Mouse (Mus musculus): ENCODE measurements around the gene Klri2. TPM values are rescaled to one million over a fixed set of nuclear protein-coding genes. Genes with fewer than 3 reads are reported as not detected.
"Not testable (repeated sequence)": the region's sequence is repeated elsewhere in the genome, so short reads cannot be mapped to it uniquely, and the experiment has no call there.

Gene Klri2
- polyA plus RNA-seq, 2 experiments: not detected

DNA sequence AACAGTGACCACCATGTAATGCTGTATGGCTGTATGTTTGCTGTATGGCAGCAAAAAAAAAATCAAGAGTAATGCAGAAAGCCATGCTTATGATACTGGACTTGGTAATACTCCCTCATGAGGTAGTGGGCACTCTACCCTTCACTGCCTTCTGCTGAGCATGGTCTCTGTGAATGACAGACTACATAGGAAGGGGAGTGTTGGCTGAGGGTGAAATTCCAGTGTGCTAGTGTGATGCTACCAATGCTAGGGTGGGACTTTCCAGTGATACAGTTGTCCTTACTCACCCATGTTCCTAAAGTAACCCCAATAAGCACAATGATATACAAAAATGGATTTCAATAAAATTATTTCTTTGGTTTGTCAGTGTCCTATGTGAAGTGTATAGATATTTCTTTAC is 3.9 kb downstream of the Klri2 start:
- H3K9me3 ChIP-seq (ENCODE audit: control insufficient read depth, low read length): no peaks in the 10 kb centered on the region
- H3K27ac ChIP-seq (replicated peaks; ENCODE audit: low read depth, low read length): no peak overlapping the region
- DNase-seq (ENCODE audit: low spot score) (no peak), ATAC-seq (ENCODE audit: low FRiP score, low read depth) (no peak)
- H3K4me3 ChIP-seq (replicated peaks; ENCODE audit: low read length): no peak overlapping the region
- no peaks in the 10 kb centered on the region for H3K27me3 ChIP-seq (ENCODE audit: control insufficient read depth, insufficient read depth, low read length)
- no peak for TF ChIP-seq POLR2A (IDR thresholded peaks at IDR 0.05; ENCODE audit: borderline replicate concordance, extremely low read depth, insufficient read depth, insufficient read length)
- H3K4me2 ChIP-seq (replicated peaks; ENCODE audit: low read depth, low read length, severe bottlenecking): no peak overlapping the region
- no peaks in the 10 kb centered on the region for H3K4me1 ChIP-seq (ENCODE audit: control insufficient read depth, insufficient read depth, low read length)
- no peaks in the 10 kb centered on the region for H3K36me3 ChIP-seq (ENCODE audit: control insufficient read depth, insufficient read depth, low read length)
- no peak overlapping the region for H3K9ac ChIP-seq (ENCODE audit: low read depth, low read length, severe bottlenecking)

DNA sequence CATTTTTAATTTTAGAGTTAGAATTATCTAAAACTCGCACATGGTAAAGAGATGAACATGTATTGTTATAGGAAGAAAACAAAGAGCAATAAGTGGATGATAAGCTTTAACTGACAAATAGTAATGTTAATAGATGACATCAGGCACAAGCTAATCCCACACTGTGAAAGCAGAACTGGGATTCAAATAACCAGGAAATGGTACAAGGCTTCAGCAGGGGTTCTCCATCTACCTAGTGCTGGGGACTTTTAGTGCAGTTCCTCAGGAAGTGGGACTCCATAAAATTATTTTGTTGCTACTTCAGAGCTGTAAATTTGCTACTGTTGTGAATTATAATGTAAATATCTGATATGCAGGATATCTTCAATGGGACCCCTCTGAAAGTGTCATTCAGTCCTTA is 13.0 kb downstream of the Klri2 start:
- TF ChIP-seq POLR2A (IDR thresholded peaks at IDR 0.05; ENCODE audit: borderline replicate concordance, extremely low read depth, insufficient read depth, insufficient read length): no peak
- Histone ChIP-seq H3K4me3 (replicated peaks; ENCODE audit: low read length) (no peak overlapping the region), H3K27ac (replicated peaks; ENCODE audit: low read depth, low read length) (no peak overlapping the region), H3K27me3 (ENCODE audit: control insufficient read depth, insufficient read depth, low read length) (no peaks in the 10 kb centered on the region), H3K9ac (ENCODE audit: low read depth, low read length, severe bottlenecking) (no peak overlapping the region), H3K9me3 (ENCODE audit: control insufficient read depth, low read length) (no peaks in the 10 kb centered on the region), H3K4me2 (replicated peaks; ENCODE audit: low read depth, low read length, severe bottlenecking) (no peak overlapping the region), H3K36me3 (ENCODE audit: control insufficient read depth, insufficient read depth, low read length) (no peaks in the 10 kb centered on the region), H3K4me1 (ENCODE audit: control insufficient read depth, insufficient read depth, low read length) (no peaks in the 10 kb centered on the region)
- no peak for ATAC-seq (ENCODE audit: low FRiP score, low read depth)
- no peak for DNase-seq (ENCODE audit: low spot score)
- WGBS: 93% methylated on average over 1 of the region's 1 CpGs

DNA sequence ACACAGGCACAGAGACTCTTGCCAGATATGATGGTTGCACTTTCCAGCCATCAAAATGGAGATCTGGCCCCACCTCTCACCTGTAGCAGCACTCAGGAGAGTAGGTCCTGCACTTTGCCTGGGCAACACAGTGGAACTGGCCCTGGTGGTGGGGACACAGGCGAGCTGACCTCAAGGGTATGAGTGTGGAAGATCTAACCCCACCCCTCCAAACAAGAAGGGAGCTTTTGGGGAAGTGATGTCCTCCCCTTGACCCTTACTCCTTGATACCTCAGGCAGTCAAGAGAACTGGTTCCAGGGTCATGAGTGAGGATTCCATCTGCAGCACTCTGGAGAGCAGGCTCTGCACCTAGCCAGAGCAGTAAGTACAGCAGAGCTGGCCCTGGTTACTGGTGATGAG is 18.9 kb downstream of the Klri2 start:
- Histone ChIP-seq H3K27me3 (ENCODE audit: control insufficient read depth, insufficient read depth, low read length) (no peaks in the 10 kb centered on the region), H3K4me2 (replicated peaks; ENCODE audit: low read depth, low read length, severe bottlenecking) (no peak overlapping the region), H3K4me1 (ENCODE audit: control insufficient read depth, insufficient read depth, low read length) (no peaks in the 10 kb centered on the region), H3K4me3 (replicated peaks; ENCODE audit: low read length) (no peak overlapping the region), H3K27ac (replicated peaks; ENCODE audit: low read depth, low read length) (no peak overlapping the region), H3K9ac (ENCODE audit: low read depth, low read length, severe bottlenecking) (no peak overlapping the region), H3K9me3 (ENCODE audit: control insufficient read depth, low read length) (no peaks in the 10 kb centered on the region), H3K36me3 (ENCODE audit: control insufficient read depth, insufficient read depth, low read length) (no peaks in the 10 kb centered on the region)
- no peak for TF ChIP-seq POLR2A (IDR thresholded peaks at IDR 0.05; ENCODE audit: borderline replicate concordance, extremely low read depth, insufficient read depth, insufficient read length)
- WGBS: 83% methylated on average over 1 of the region's 1 CpGs
- ATAC-seq (ENCODE audit: low FRiP score, low read depth): no peak
- no peak for DNase-seq (ENCODE audit: low spot score)

DNA sequence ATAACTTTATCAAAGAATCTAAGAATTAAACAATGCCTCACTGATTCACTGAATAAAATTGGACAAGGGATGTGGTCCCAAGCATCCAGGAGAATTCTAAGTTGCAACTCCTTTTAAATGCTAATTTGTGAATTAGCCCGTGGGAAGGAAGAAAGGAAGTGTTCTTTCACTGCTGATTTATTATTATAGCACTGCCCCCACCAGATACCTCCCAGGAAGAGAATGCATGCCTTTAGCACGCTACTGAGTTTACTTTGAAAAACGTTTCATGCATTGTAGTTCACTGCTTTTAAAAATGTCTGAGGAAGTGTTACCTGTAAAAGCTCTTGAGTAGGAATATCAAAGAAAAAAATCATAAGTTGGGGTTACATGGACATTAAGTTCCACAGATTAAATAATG is 19.8 kb downstream of the Klri2 start:
- WGBS: 12% methylated on average over 3 of the region's 3 CpGs
- H3K36me3 ChIP-seq (ENCODE audit: control insufficient read depth, insufficient read depth, low read length): no peaks in the 10 kb centered on the region
- H3K9ac ChIP-seq (ENCODE audit: low read depth, low read length, severe bottlenecking): no peak overlapping the region

DNA sequence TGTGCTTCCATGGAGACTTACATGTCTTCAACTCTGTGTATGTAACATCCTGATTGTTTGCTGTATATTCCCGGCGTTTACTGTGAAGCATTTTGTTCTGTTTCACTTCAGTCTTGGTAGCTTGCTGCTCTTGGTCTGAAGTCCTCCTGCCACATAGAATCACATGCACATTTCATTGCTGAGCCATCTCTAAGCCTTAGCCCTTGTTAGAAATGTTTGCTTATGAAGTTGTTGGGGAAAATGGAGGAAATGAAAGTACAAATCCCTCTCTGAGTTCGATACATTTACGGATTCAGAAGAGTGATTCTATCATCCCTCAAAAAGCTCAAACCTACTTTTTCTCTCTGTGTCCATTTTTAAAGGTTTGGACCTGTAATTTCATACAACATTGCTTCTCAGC is 23.3 kb downstream of the Klri2 start, which contains the start of gene Klri1:
Gene Klri1 (minus strand): TSS at position 101 of the 400 bp plus-strand sequence.
- ATAC-seq (ENCODE audit: low FRiP score, low read depth) (no peak), DNase-seq (ENCODE audit: low spot score) (no peak)
- Histone ChIP-seq H3K4me2 (replicated peaks; ENCODE audit: low read depth, low read length, severe bottlenecking) (no peak within 1 kb of the TSS), H3K4me1 (ENCODE audit: control insufficient read depth, insufficient read depth, low read length) (no peaks in the 10 kb centered on the region), H3K9me3 (ENCODE audit: control insufficient read depth, low read length) (no peaks in the 10 kb centered on the region), H3K4me3 (replicated peaks; ENCODE audit: low read length) (no peak within 1 kb of the TSS), H3K9ac (ENCODE audit: low read depth, low read length, severe bottlenecking) (no peak within 1 kb of the TSS), H3K27me3 (ENCODE audit: control insufficient read depth, insufficient read depth, low read length) (no peaks in the 10 kb centered on the region), H3K36me3 (ENCODE audit: control insufficient read depth, insufficient read depth, low read length) (no peaks in the 10 kb centered on the region), H3K27ac (replicated peaks; ENCODE audit: low read depth, low read length) (no peak within 1 kb of the TSS)
- TF ChIP-seq POLR2A (IDR thresholded peaks at IDR 0.05; ENCODE audit: borderline replicate concordance, extremely low read depth, insufficient read depth, insufficient read length): no peak
- WGBS: 93% methylated on average over 4 of the region's 4 CpGs

More for the DNA sequence above, 19.8 kb downstream of the Klri2 start:
- H3K4me3 ChIP-seq (replicated peaks; ENCODE audit: low read length): no peak overlapping the region
- H3K9me3 ChIP-seq (ENCODE audit: control insufficient read depth, low read length): no peaks in the 10 kb centered on the region
- no peaks in the 10 kb centered on the region for H3K27me3 ChIP-seq (ENCODE audit: control insufficient read depth, insufficient read depth, low read length)
- TF ChIP-seq POLR2A (IDR thresholded peaks at IDR 0.05; ENCODE audit: borderline replicate concordance, extremely low read depth, insufficient read depth, insufficient read length): no peak
- H3K4me2 ChIP-seq (replicated peaks; ENCODE audit: low read depth, low read length, severe bottlenecking): no peak overlapping the region
- ATAC-seq (ENCODE audit: low FRiP score, low read depth) (no peak), DNase-seq (ENCODE audit: low spot score) (no peak)
- no peak overlapping the region for H3K27ac ChIP-seq (replicated peaks; ENCODE audit: low read depth, low read length)
- H3K4me1 ChIP-seq (ENCODE audit: control insufficient read depth, insufficient read depth, low read length): no peaks in the 10 kb centered on the region

DNA sequence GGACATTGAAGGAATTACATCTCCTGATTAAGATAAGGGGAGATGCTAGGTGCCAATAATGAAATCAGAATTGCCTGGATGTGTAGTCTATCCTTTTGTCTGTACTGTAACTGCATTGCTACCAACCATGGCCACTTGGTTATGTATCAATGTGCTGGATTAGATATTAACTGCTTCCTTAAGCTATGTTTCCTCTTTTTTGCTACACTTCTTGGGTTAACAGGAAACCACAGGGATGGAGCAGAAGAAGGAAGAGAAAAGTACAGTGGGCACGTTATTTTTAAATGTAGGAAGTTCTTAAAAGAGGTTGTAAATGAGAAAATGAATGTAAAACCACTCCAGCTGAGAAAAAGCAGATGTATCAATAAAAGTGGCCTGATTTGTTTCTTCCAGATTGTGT is 26.7 kb downstream of the Klri2 start:
- ATAC-seq (ENCODE audit: low FRiP score, low read depth) (no peak), DNase-seq (ENCODE audit: low spot score) (no peak)
- TF ChIP-seq POLR2A (IDR thresholded peaks at IDR 0.05; ENCODE audit: borderline replicate concordance, extremely low read depth, insufficient read depth, insufficient read length): no peak
- Histone ChIP-seq H3K27me3 (ENCODE audit: control insufficient read depth, insufficient read depth, low read length) (no peaks in the 10 kb centered on the region), H3K4me2 (replicated peaks; ENCODE audit: low read depth, low read length, severe bottlenecking) (no peak overlapping the region), H3K4me3 (replicated peaks; ENCODE audit: low read length) (no peak overlapping the region), H3K9me3 (ENCODE audit: control insufficient read depth, low read length) (no peaks in the 10 kb centered on the region), H3K9ac (ENCODE audit: low read depth, low read length, severe bottlenecking) (no peak overlapping the region), H3K36me3 (ENCODE audit: control insufficient read depth, insufficient read depth, low read length) (no peaks in the 10 kb centered on the region), H3K27ac (replicated peaks; ENCODE audit: low read depth, low read length) (no peak overlapping the region), H3K4me1 (ENCODE audit: control insufficient read depth, insufficient read depth, low read length) (no peaks in the 10 kb centered on the region)
- WGBS: 25% methylated on average over 1 of the region's 1 CpGs

DNA sequence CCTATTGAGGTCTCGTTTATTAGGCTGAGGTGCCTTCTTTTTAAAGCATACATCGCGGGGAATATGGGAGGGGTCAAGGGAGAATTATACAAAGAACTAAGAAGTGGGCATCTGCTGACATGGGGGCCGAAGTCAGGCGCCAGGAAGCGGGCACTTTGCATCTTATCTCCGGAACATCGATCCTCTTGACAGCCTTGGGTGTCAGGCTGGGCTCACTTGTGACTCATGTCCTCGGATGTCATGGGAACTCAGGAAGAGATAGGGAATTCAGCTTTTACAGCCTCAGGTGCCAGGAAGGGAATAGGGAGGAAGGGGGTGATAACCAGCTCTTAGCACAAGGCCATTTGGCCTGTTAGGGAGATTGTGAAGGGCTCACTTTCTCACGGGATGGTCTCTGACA is 48.8 kb downstream of the Klri2 start:
- H3K36me3 ChIP-seq (ENCODE audit: control insufficient read depth, insufficient read depth, low read length); H3K9me3 ChIP-seq (ENCODE audit: control insufficient read depth, low read length); DNase-seq (ENCODE audit: low spot score); H3K27ac ChIP-seq (replicated peaks; ENCODE audit: low read depth, low read length); ATAC-seq (ENCODE audit: low FRiP score, low read depth); H3K4me3 ChIP-seq (replicated peaks; ENCODE audit: low read length); H3K4me2 ChIP-seq (replicated peaks; ENCODE audit: low read depth, low read length, severe bottlenecking); H3K9ac ChIP-seq (ENCODE audit: low read depth, low read length, severe bottlenecking); H3K4me1 ChIP-seq (ENCODE audit: control insufficient read depth, insufficient read depth, low read length); H3K27me3 ChIP-seq (ENCODE audit: control insufficient read depth, insufficient read depth, low read length): not testable (repeated sequence)
- 75% methylated on average over 10 of the region's 10 CpGs for WGBS

Data from limb, embryonic 14.5 days (tissue).